Mouse (Mus musculus) neural tube, embryonic 13.5 days (tissue): ENCODE measurements at regions not wholly inside any gene's neighbourhood (a gene's known extent, or its start where the extent isn't known, plus 50 kb on each side); places are given as distances from the start of the nearest gene placed in this dataset.

Source experiments
- ATAC-seq: fragments of 200-750 bp; cut with Nextera tagmentation; 2 replicates; pipeline ENCODE4 v1.8.0; 2017; ENCODE audit warnings: low read depth, mild to moderate bottlenecking, moderate TSS enrichment, moderate library complexity
- H3K27ac ChIP-seq: fragments of 300-500 bp; sonication (generic); replicated peaks from 2 replicates; pipeline ENCODE4 v1.5.1; 2015; ENCODE audit warnings: moderate library complexity, mild to moderate bottlenecking, inconsistent platforms
- H3K27me3 ChIP-seq: fragments of 300-500 bp; sonication (generic); 2 replicates; pipeline ENCODE4 v1.6.1; 2015; ENCODE audit warnings: mild to moderate bottlenecking, inconsistent platforms
- H3K36me3 ChIP-seq: fragments of 300-500 bp; sonication (generic); 2 replicates; pipeline ENCODE4 v1.6.1; 2015; ENCODE audit warnings: mild to moderate bottlenecking, inconsistent platforms
- H3K4me1 ChIP-seq: fragments of 300-500 bp; sonication (generic); replicated peaks from 2 replicates; pipeline ENCODE4 v1.6.1; 2015; ENCODE audit warnings: inconsistent platforms
- H3K4me2 ChIP-seq: fragments of 300-500 bp; sonication (generic); 2 replicates; pipeline ENCODE4 v1.6.1; 2015; ENCODE audit warnings: inconsistent platforms, mild to moderate bottlenecking, moderate library complexity
- H3K4me3 ChIP-seq: fragments of 300-500 bp; sonication (generic); 2 replicates; pipeline ENCODE4 v1.5.1; 2015; ENCODE audit warnings: mild to moderate bottlenecking, inconsistent platforms
- H3K9ac ChIP-seq: fragments of 300-500 bp; sonication (generic); 2 replicates; pipeline ENCODE4 v1.6.1; 2015; ENCODE audit warnings: moderate library complexity, mild to moderate bottlenecking, inconsistent platforms
- H3K9me3 ChIP-seq: fragments of 300-500 bp; sonication (generic); 2 replicates; pipeline ENCODE4 v1.6.1; 2016; ENCODE audit warnings: inconsistent platforms
- WGBS: fragments of 180-500 bp; shearing (Covaris S2); methylation state at CpG from one replicate; pipeline ENCODE4 v1.1.7; 2015; 5-methylcytosine and 5-hydroxymethylcytosine counted together

DNA sequence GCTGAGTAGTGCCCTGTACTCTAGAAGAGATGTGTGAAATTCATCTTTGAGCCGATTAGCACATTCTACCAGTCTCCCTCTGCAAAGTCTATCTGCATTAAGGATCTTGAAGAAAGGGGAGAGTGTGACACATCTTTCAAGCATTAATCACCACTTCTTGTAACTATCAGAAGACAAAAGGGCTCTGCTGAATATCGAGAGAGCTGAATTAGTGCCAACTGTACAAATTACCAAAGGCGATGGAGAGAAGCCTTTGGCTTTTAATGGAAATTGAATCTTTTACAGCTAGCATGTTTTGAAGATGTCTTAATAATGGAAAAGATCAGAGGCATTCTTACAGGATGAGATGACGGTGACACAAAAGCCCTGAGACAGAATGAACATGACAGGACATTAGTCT, 97.2 kb upstream of the Pam start:
- WGBS = 45% methylated on average over 4 of the region's 4 CpGs
- Histone ChIP-seq H3K27ac (no peak overlapping the region), H3K4me3 (no peak overlapping the region)

DNA sequence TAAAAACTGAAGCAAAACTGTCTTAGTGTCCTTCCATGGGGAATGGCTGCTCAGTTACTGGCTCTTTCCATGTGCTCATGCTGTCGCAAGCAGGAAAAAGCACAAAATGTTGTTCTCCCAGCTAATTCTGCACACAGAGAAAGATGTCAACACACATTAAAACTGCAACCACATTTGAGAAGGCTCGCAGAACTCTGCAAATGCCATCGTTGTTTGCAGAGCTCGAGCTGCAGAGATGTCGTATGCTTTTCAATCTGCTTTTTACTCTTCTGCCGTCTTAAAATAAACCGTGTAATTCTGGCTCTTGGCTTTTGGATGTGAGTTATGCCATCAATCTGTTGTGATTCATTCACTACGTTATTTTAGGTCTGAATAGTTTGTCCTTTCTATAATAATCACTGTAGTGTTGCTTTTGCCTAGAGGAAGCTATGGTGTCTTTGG, 96.6 kb upstream of the Pam start:
- Histone ChIP-seq H3K9ac (peak overlapping the region; percentile 18; the same call in 1 of the 2 replicates), H3K9me3 (no peaks in the 10 kb centered on the region), H3K27ac (peak overlapping the region; percentile 62), H3K4me3 (no peak overlapping the region), H3K4me1 (peaks cover 37% of the 10 kb centered on the region), H3K27me3 (no peaks in the 10 kb centered on the region), H3K4me2 (no peak overlapping the region), H3K36me3 (no peaks in the 10 kb centered on the region)
- ATAC-seq = no peak
- WGBS = 38% methylated on average over 8 of the region's 8 CpGs

More for the DNA sequence above, 97.2 kb upstream of the Pam start:
- Histone ChIP-seq H3K9ac (no peak overlapping the region), H3K4me1 (peaks cover 37% of the 10 kb centered on the region), H3K36me3 (no peaks in the 10 kb centered on the region), H3K9me3 (no peaks in the 10 kb centered on the region), H3K4me2 (no peak overlapping the region), H3K27me3 (no peaks in the 10 kb centered on the region)
- ATAC-seq = no peak

- peak overlapping the region; percentile 29; the same call in 1 of the 2 replicates for H3K4me2 ChIP-seq
- no peak overlapping the region for H3K4me3 ChIP-seq
- H3K4me1 ChIP-seq = peaks cover 37% of the 10 kb centered on the region
- H3K27me3 ChIP-seq = no peaks in the 10 kb centered on the region
- no peaks in the 10 kb centered on the region for H3K36me3 ChIP-seq
- H3K9ac ChIP-seq = no peak overlapping the region
- peak overlapping the region; percentile 83 for H3K27ac ChIP-seq
- WGBS = 19% methylated on average over 2 of the region's 2 CpGs
- no peak for ATAC-seq
- no peaks in the 10 kb centered on the region for H3K9me3 ChIP-seq
Observed at GRCm38 (mm10) chr1:98191331-98191730, 95.9 kb upstream of the Pam start.

GRCm38 (mm10) chr1:98190741-98191140, 95.3 kb upstream of the Pam start:
- Histone ChIP-seq H3K36me3 (no peaks in the 10 kb centered on the region), H3K27ac (peak overlapping the region; percentile 83), H3K4me3 (no peak overlapping the region), H3K9me3 (no peaks in the 10 kb centered on the region), H3K27me3 (no peaks in the 10 kb centered on the region), H3K4me1 (peaks cover 37% of the 10 kb centered on the region), H3K4me2 (peak overlapping the region; percentile 29), H3K9ac (no peak overlapping the region)
- WGBS = 26% methylated on average over 6 of the region's 6 CpGs
- ATAC-seq = peak; percentile 54; the same call in 1 of the 2 replicates

GRCm38 (mm10) chr1:98189991-98190471, 94.6 kb upstream of the Pam start:
- Histone ChIP-seq H3K4me1 (peaks cover 37% of the 10 kb centered on the region), H3K36me3 (no peaks in the 10 kb centered on the region), H3K27me3 (no peaks in the 10 kb centered on the region), H3K27ac (peak overlapping the region; percentile 83), H3K9me3 (no peaks in the 10 kb centered on the region), H3K9ac (no peak overlapping the region), H3K4me2 (no peak overlapping the region), H3K4me3 (no peak overlapping the region)
- ATAC-seq = peak; percentile 94
- 15% methylated on average over 6 of the region's 6 CpGs for WGBS

GRCm38 (mm10) chr1:98180372-98180771, 84.9 kb upstream of the Pam start:
- H3K4me3 ChIP-seq = no peak overlapping the region
- no peak overlapping the region for H3K27ac ChIP-seq
- H3K4me2 ChIP-seq = no peak overlapping the region
- ATAC-seq = no peak
- H3K36me3 ChIP-seq = no peaks in the 10 kb centered on the region
- no peak overlapping the region for H3K9ac ChIP-seq
- no peaks in the 10 kb centered on the region for H3K9me3 ChIP-seq
- 0 out of 2 replicates have a peak, but pooled peaks cover 4% of the 10 kb centered on the region for H3K4me1 ChIP-seq
- no peaks in the 10 kb centered on the region for H3K27me3 ChIP-seq
- 24% methylated on average over 6 of the region's 6 CpGs for WGBS

- no peak overlapping the region for H3K9ac ChIP-seq
- H3K4me3 ChIP-seq = no peak overlapping the region
- H3K27ac ChIP-seq = no peak overlapping the region
- whole genome bisulfite sequencing = 49% methylated on average over 1 of the region's 1 CpGs
- no peak overlapping the region for H3K4me2 ChIP-seq
- peaks cover 15% of the 10 kb centered on the region for H3K4me1 ChIP-seq
- H3K36me3 ChIP-seq = no peaks in the 10 kb centered on the region
- no peaks in the 10 kb centered on the region for H3K9me3 ChIP-seq
- H3K27me3 ChIP-seq = no peaks in the 10 kb centered on the region
- 0 out of 2 replicates have a peak, but pooled peaks have one; percentile 30 for ATAC-seq
Observed at GRCm38 (mm10) chr1:98179030-98179429, 83.6 kb upstream of the Pam start.

- Histone ChIP-seq H3K36me3 (no peaks in the 10 kb centered on the region), H3K4me2 (peak overlapping the region; percentile 27), H3K9ac (no peak overlapping the region), H3K27ac (peak overlapping the region; percentile 74), H3K27me3 (no peaks in the 10 kb centered on the region), H3K4me3 (no peak overlapping the region), H3K9me3 (no peaks in the 10 kb centered on the region), H3K4me1 (peaks cover 14% of the 10 kb centered on the region)
- ATAC-seq = no peak; the same call in 1 of the 2 replicates
- WGBS = 41% methylated on average over 4 of the region's 4 CpGs
Observed at GRCm38 (mm10) chr1:98174811-98175132, 79.3 kb upstream of the Pam start.

DNA sequence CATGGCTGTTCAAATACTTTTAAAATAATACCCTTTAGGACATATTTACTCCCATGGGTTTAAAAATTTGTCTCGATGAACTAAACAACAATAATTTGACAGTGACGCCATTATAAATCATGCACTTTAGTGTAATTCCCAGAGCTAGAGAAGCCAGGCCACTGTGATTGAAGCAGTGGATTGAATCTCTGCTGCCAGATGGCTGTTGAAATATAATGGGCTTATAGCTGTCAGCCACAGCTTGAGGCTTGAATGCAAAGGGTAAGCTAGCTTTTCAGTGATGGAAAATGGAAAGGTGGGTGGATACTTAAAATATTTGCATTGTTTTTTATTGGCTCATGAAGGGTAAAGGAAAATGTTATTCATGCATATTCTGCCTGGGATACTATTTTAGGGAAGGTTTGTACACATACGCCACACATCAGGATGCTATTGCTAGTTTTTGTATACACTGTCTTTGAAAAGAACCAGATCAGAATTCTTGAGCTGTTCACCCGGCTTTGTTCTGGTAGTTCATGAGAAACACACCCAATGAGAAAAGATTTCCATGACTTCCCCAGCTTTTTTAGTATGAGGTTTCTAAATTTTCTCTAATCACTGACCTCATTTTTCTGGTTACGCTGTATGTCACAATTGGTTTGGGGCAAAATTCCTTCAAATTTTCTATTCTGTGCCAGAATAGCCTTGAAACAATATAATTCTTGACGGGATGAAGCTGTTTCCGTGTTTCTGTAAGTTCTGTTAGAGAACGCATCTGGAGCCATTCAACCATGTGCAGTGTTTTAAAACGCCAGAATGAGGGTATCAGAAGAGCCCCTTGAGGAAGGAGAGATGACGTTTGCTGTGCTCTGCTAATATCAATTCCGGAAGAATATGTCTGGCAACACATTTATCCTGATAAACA, 78.7 kb upstream of the Pam start:
- Histone ChIP-seq H3K4me2 (peak overlapping the region; percentile 27), H3K27me3 (no peaks in the 10 kb centered on the region), H3K4me3 (no peak overlapping the region), H3K27ac (peak overlapping the region; percentile 74), H3K4me1 (peaks cover 14% of the 10 kb centered on the region), H3K36me3 (no peaks in the 10 kb centered on the region), H3K9ac (no peak overlapping the region), H3K9me3 (no peaks in the 10 kb centered on the region)
- 43% methylated on average over 11 of the region's 11 CpGs for WGBS
- ATAC-seq = peak; percentile 77

- no peak overlapping the region for H3K27ac ChIP-seq
- peaks cover 14% of the 10 kb centered on the region for H3K4me1 ChIP-seq
- WGBS = 65% methylated on average over 2 of the region's 2 CpGs
Observed at GRCm38 (mm10) chr1:98173431-98173830, 78.0 kb upstream of the Pam start.

GRCm38 (mm10) chr1:98171291-98171690, 75.8 kb upstream of the Pam start:
- ATAC-seq = no peak
- Histone ChIP-seq H3K4me1 (peaks cover 14% of the 10 kb centered on the region), H3K27me3 (no peaks in the 10 kb centered on the region), H3K36me3 (no peaks in the 10 kb centered on the region), H3K27ac (no peak overlapping the region), H3K4me2 (no peak overlapping the region), H3K4me3 (no peak overlapping the region), H3K9ac (no peak overlapping the region), H3K9me3 (no peaks in the 10 kb centered on the region)
- 82% methylated on average over 2 of the region's 2 CpGs for WGBS

More at GRCm38 (mm10) chr1:98173431-98173830, 78.0 kb upstream of the Pam start:
- Histone ChIP-seq H3K36me3 (no peaks in the 10 kb centered on the region), H3K4me2 (no peak overlapping the region), H3K27me3 (no peaks in the 10 kb centered on the region), H3K9ac (no peak overlapping the region), H3K4me3 (no peak overlapping the region), H3K9me3 (no peaks in the 10 kb centered on the region)
- ATAC-seq = no peak

- H3K4me3 ChIP-seq = no peak overlapping the region
- H3K4me1 ChIP-seq = peaks cover 6% of the 10 kb centered on the region
- H3K27me3 ChIP-seq = no peaks in the 10 kb centered on the region
- H3K9ac ChIP-seq = no peak overlapping the region
- H3K36me3 ChIP-seq = no peaks in the 10 kb centered on the region
- ATAC-seq = no peak
- no peaks in the 10 kb centered on the region for H3K9me3 ChIP-seq
- H3K4me2 ChIP-seq = no peak overlapping the region
- no peak overlapping the region for H3K27ac ChIP-seq
Observed at GRCm38 (mm10) chr1:98169352-98169751, 73.9 kb upstream of the Pam start.
